Mouse (Mus musculus): Measurements from ENCODE around the gene Poc1a.
A peak's percentile ranks its signal among the peaks of the same experiment; 100 is the strongest.

The Poc1a gene

GRCm38 (mm10) chr9:106263381-106263924 lies 17.4 kb upstream of the Poc1a start:
- DNase-seq (ENCODE audit: extremely low read depth, low read depth), result no peak

- DNase-seq (ENCODE audit: extremely low read depth, low read depth), result no peak
Observed at GRCm38 (mm10) chr9:106265358-106266075, 15.3 kb upstream of the Poc1a start.

GRCm38 (mm10) chr9:106266936-106267657 lies 13.8 kb upstream of the Poc1a start:
- DNase-seq (ENCODE audit: extremely low read depth, low read depth), result no peak

GRCm38 (mm10) chr9:106268421-106268820 lies 12.4 kb upstream of the Poc1a start:
- no peak for DNase-seq (ENCODE audit: extremely low read depth, low read depth)

DNA sequence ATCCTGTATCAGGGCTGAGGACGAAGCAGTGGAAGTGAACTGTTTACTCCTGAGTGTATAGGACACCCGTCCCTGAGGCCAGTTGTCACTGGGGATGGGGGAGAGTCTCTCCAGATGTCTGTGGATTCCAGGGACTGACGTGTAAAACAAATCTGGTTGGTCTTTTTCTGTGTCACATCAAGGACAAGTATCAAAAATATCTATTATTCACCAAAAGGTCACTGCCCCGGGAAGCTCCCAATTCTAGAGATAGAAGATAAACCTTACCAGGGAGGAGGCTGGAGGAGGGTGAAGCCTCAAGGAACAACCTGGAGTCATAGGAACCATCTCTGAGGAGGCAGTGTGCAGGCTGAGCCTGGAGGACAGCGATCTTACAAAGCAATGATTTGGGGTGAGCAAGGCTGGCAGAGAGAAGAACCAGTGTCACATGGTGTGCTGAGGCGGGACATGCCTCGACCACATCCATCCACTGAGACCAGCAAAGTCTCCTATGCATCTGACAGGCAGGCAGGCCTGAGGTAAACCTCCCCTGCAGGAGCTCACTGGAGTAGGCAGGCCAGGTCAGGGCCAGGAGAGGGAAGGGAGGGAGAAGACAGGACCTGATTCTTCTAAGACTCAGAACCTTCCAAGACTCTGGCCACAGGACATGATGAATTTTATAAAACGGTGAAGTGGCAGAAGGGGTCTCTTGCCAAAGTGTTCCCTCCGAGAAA lies 11.6 kb upstream of the Poc1a start:
- no peak for DNase-seq (ENCODE audit: extremely low read depth, low read depth)

DNA sequence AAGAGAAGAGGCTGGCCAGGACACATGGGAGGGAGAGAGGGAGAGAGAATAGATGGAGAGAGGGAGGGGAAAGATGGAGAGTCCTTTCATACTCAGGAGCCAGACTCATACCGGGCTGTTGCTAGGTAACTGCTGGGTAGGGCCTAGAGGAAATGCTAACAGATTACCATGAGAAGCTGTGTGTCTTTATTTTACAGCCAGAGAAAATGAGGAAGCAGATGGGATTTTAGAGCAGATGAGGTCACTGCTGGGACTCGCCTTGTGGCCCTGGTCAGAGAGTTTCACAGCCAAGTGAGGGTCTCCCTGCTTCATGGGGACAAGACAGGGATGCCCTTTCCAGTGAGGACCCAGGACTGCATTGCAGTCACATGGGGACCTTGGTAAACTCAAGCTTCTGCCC lies 11.0 kb upstream of the Poc1a start:
- peak; percentile 51 for DNase-seq (ENCODE audit: extremely low read depth, low read depth)

DNA sequence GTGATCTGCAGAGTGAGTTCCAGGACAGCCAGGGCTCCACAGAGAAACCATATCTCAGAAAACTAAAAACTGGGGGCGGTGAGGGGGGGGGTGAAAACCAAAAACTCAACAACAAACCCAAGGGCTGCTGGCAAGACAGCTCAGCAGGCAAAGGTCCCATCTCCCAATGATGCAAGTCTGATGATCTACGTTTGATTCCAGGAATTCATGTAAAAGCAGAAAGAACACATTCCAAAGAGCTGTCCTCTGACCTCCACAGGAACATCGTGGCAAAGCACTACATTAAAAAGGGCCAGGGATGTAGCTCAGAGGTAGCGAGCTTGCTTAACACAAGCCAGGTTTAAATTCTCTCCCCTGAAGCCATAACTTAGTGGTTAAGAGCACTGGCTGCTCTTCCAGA lies 10.2 kb upstream of the Poc1a start:
- DNase-seq (ENCODE audit: extremely low read depth, low read depth), result no peak

- DNase-seq (ENCODE audit: extremely low read depth, low read depth), result no peak
Observed at GRCm38 (mm10) chr9:106272288-106272687, 8.6 kb upstream of the Poc1a start.

GRCm38 (mm10) chr9:106273276-106273675 lies 7.6 kb upstream of the Poc1a start:
- no peak for DNase-seq (ENCODE audit: extremely low read depth, low read depth)

DNA sequence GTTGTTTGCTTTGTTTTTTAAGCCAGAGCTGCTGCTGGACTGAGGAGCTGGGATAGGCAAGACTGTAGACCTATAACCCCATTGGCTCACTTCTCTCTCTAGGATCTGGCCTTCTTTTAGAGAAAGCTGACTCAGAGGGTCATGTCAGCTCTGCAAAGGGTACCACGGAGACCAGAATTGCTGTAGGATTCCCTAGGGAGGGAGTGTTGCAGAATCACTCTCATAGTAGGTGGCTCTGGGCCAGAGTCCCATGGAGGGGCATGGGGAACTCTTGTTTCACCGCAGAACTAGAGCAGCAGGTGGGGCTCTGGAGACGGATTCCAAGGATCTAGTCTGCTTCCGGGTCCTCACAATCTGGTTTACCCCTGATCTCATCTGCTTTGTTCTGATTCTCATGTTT lies 7.1 kb upstream of the Poc1a start:
- DNase-seq (ENCODE audit: extremely low read depth, low read depth), result no peak

DNA sequence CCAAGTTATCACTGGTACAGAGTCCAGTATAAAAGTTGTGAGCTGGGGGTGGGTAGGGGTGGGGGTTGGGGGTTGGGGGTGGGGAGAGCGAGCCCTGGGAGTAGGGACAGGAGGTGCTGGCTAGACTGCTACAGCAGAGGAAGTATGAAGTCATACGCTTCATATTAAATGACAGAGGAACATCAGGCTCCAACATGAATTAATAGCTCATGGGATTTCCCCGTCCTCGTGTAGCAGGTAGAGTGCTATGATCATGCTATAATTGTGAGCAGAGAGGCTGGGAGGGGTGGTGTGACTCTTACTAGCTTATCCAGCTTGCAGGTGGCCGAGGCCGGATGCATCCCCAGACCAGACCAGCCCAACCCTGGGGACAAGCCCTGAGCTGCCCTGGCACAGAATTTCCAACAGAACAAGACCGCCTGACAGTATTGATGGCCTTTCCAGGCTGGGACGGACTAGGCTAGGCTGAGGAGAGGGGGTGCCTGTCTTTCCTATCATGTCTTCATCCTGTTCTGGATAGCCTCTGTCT lies 6.1 kb upstream of the Poc1a start:
- DNase-seq (ENCODE audit: extremely low read depth, low read depth), result no peak

DNA sequence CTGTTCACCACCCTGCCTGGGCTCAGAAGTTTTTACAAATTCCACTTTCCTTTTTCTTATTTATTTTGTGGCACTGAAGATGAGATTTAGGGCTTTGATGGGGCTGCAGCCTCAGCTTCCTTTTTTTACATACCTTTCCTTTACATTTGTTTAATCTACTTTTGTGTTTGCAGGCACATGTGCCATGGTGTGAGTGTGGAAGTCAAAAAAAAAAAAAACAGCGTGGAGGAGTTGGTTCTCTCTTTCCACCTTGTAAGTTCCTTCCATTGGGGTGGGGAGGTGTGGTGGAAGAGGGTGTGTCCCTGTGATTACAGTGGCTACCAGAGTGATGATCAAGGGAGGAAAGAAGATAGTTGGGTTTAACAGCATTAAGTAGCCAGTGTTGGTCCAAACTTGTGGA lies 5.1 kb upstream of the Poc1a start:
- DNase-seq (ENCODE audit: extremely low read depth, low read depth), result peak; percentile 15

DNA sequence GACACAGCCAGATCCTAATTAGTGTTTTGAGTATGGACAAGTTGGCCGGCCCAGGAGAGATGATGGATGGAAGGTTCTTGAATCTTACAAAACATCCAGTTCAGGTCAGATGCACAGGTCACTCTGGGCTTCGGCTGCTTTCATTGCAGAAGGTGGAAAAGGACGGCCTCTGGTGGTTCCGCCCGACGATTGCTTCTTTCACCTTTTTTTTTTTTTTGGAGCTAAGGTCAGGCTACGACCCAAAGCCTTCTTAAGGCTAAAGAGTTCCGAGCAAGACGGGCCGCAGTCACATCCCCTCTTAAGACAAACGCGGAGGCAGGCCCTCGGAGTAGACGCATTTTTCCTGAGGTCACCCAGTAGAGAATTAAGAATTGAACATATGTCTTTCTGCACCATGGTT lies 475 bp upstream of the Poc1a start:
- no peak for DNase-seq (ENCODE audit: extremely low read depth, low read depth)

DNA sequence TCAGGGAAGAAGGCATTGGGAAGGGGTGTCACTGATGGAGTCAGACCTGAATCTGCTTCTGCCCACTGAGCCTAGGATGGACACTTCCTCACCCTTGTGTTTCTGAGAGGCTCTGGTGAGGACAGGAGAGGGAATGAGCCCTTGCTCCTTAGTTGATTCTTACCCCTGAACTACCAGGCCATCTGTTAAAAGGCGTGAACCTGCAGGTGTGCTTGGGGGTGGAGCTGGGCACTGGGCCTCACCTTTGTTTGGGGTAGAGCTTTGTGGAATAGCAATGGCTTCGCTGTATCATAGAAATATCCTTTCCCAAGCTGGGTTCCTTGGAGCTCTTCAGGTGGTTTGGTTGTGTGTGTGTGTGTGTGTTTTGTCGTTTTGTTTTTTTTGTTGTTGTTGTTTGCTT lies 1.2 kb downstream of the Poc1a start:
- DNase-seq (ENCODE audit: extremely low read depth, low read depth), result no peak

DNA sequence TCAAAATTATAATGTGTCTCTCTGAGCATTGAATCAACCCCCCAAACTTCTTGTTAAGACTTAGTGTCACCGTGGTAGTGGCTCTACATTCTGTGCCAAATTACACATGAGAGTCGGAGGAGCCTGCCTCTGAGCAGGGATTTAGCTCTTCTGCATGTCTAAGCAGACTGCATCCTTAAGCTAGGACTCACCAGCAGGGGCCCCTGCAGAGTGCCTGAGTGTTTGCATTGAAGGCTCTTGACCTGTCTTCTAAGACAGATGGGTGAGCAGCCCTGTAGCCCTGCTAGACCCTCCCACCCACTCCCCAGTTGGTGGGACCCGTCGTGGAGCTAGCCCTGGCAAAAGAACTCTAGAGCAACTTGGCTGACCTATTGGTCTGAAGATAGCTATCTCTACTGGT lies 6.3 kb downstream of the Poc1a start:
- no peak for DNase-seq (ENCODE audit: extremely low read depth, low read depth)

- no peak for DNase-seq (ENCODE audit: extremely low read depth, low read depth)
Observed at GRCm38 (mm10) chr9:106288864-106289263, 8.0 kb downstream of the Poc1a start.

DNA sequence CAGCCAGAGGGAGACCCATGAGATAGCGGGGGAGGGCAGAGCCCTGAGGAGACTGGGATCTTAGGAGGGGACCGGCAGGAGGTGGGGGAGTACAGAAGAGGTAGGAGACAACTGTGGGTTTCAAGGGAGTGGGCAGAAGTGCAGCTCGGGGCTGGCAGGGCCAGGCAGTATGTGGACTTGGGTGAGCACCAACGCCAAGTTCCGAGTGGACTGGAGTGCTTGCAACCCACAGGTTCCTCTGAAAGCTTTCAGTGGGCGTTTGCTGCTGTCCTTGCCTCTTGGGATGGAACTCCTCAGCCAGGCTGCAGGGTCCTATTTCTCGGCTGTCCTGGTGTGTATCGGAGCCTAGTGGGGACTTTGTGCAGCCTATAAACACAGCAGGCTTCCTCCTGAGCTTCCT lies 9.0 kb downstream of the Poc1a start:
- DNase-seq (ENCODE audit: extremely low read depth, low read depth), result no peak

DNA sequence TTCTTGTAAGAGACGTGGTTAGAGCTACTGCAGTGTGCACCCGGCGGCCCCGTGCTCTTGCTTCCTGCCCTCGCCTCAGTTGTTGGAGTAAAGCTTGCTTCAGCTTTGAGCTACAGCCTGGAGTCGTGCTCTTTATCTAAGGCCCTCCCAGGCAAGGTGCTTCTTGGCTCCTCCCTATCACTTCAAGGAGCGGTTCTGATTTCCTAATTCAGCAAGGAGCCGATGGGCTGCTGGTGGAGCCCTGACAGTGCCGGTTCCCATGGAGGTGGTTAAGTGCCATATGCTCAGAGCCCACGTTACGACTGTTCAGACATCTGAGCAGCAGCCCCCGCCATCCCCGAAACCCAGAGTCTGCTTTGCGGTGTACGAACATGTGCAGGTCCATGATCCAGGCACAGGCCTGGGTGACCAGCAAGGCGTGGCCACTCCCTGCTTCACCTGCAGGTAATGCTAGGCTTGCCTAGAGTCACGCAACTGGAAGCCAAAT lies 9.8 kb downstream of the Poc1a start:
- no peak for DNase-seq (ENCODE audit: extremely low read depth, low read depth)

DNA sequence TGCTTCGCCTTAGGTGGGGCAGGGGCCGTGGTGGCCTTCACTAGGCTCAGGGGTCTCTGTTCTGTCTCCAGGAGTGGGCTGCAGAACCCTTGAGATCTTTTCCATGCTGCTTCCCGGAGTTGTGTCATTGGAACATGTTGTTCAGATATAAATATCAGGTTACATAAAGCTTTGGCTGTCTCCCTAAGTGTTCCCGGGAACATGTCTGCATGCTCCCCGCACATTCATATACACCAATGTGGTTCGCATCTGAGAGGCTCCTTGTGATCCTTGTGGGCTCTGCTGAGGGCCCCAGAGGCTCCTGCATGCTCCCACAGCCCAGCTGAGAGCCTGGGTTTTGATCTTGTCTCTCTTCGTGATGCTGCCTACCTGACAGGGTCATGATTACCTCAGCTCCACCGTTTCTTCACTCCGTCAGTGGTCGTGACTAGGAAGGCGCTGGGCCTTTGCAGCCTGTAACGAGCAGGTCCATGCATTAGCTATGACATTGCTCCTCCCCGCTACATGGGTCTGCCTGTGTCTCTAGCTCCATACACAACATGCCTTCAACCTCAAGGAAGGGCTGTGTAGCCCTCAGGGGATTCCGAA lies 12.8 kb downstream of the Poc1a start:
- no peak for DNase-seq (ENCODE audit: extremely low read depth, low read depth)

- DNase-seq (ENCODE audit: extremely low read depth, low read depth), result no peak
Observed at GRCm38 (mm10) chr9:106296637-106297174, 15.8 kb downstream of the Poc1a start.

- no peak for DNase-seq (ENCODE audit: extremely low read depth, low read depth)
Observed at GRCm38 (mm10) chr9:106300176-106300803, 19.4 kb downstream of the Poc1a start.

All from MEL-GATA-1-ER (cell line).